Mouse (Mus musculus) neural tube, embryonic 13.5 days (tissue): Measurements from ENCODE around the gene Zfp980. TPM values are rescaled to one million over a fixed set of nuclear protein-coding genes. Genes with fewer than 3 reads are reported as not detected.

Experiments used
- polyA plus RNA-seq: library from polyadenylated mRNA; unstranded; fragments of >200 nt; fragmentation: Nextera tagmentation; extraction: Ambion mirVana; gene quantifications from 2 replicates; pipeline ENCODE4 v1.2.1, GENCODE M21; 2015

Zfp980 gene
- polyA plus RNA-seq, 1 experiment from 2014 or later, result not detected

Other genes with a start within 250 kb of the Zfp980 start
- gene Zfp990, start 159.9 kb upstream of the Zfp980 start, polyA plus RNA-seq, result not detected in 2 replicates
- gene Gm13212, start 85.5 kb upstream of the Zfp980 start, polyA plus RNA-seq, result 0.21 and 0.75 TPM in 2 replicates
- gene Zfp986, start 198.1 kb downstream of the Zfp980 start, polyA plus RNA-seq, result not detected in 2 replicates